Comparison of ENCODE assay signal across 8 mouse cellular contexts in genomic region chr12:102468894-102469764, GRCm38 (mm10). TPM values are rescaled to one million over a fixed set of nuclear protein-coding genes. Genes with fewer than 3 reads are reported as not detected.
DNase-seq lines count a peak whose midpoint lies in the region; ATAC-seq lines count a peak whose summit lies in the region.

Gene Golga5, plus strand, starts transcription at chr12:102469135.

- peak within 1 kb of the TSS; percentile 98 for H3K4me3 ChIP-seq in megakaryocyte, embryonic 14.5 days (replicated peaks)

- peaks cover 24% of the 10 kb centered on the region for H3K36me3 ChIP-seq in megakaryocyte, embryonic 14.5 days (replicated peaks; ENCODE audit: low read length)

- no peaks in the 10 kb centered on the region for H3K9me3 ChIP-seq in megakaryocyte, embryonic 14.5 days

- peaks cover 13% of the 10 kb centered on the region for H3K4me1 ChIP-seq in megakaryocyte, embryonic 14.5 days

- peak; percentile 98 for ATAC-seq in common myeloid progenitor, adult 5-6 weeks (replicated peaks; ENCODE audit: low read depth, poor library complexity, severe bottlenecking)

- peak; percentile 98 for DNase-seq in ZHBTc4 (ENCODE audit: low read depth, low spot score)
- peak; percentile 97 to 99 for DNase-seq in gastrocnemius, adult 8-10 months (ENCODE audit: low spot score in 2 of 2)
- DNase-seq in hindlimb bud, embryonic 11.5 days (ENCODE audit: extremely low spot score, low read depth, low spot score), result peak; percentile 74
- peak; percentile 84 to 98 for DNase-seq in left cerebral cortex, adult 8-10 months (ENCODE audit: low spot score in 2 of 2)
- peak; percentile 97 for DNase-seq in right cerebral cortex, postnatal 10 days (ENCODE audit: low spot score in 2 of 2)
- DNase-seq in urinary bladder, postnatal 25 days (ENCODE audit: low spot score), result peak; percentile 98

- no peaks in the 10 kb centered on the region for H3K27me3 ChIP-seq in megakaryocyte, embryonic 14.5 days (replicated peaks)

RNA-seq across cellular contexts. Expression of gene Golga5, which starts in this region (rescaled TPM):
- total RNA-seq in common myeloid progenitor, adult 5-6 weeks (2017), result 76.9 and 81.0 TPM in 2 replicates
- 10 to 100 TPM; 28.2 to 35.0 (median 31.0) TPM for total RNA-seq in gastrocnemius, adult 8-10 months (2022)
- total RNA-seq in left cerebral cortex, adult 8-10 months (2022), result 10 to 100 TPM; 25.4 to 32.6 (median 32.0) TPM
- 1.2 and 3.4 TPM in 2 replicates for polyA plus RNA-seq in megakaryocyte, embryonic 14.5 days (2012; ENCODE audit: insufficient read depth, low replicate concordance)

Comparison
In these comparisons a context has a peak if more than half of its experiments do, and no peak if none do; other contexts are left out.
1. Peak in every context shown above with its lines: DNase-seq, ATAC-seq and H3K4me3 ChIP-seq.